ENCODE assay signal across 8 mouse cellular contexts in genomic region chr3:122483066-122483782, GRCm38 (mm10).
DNase-seq lines count a peak whose midpoint lies in the region; ATAC-seq and TF ChIP-seq lines count a peak whose summit lies in the region.

No protein-coding gene starts in this region.

- no peaks in the 10 kb centered on the region for H3K27me3 ChIP-seq in forebrain, embryonic 16.5 days (replicated peaks; ENCODE audit: control insufficient read depth, insufficient read depth, low read length)
- H3K27me3 ChIP-seq in hindbrain, postnatal 0 days (ENCODE audit: insufficient read depth, low read length): no peaks in the 10 kb centered on the region
- H3K27me3 ChIP-seq in small intestine, adult 2 months (ENCODE audit: control insufficient read depth, insufficient read depth, low read length): no peaks in the 10 kb centered on the region

- no peak for TF ChIP-seq CTCF in hindbrain, postnatal 0 days (IDR thresholded peaks at IDR 0.05; ENCODE audit: low read depth)
- no peak for TF ChIP-seq CTCF in small intestine, adult 2 months (IDR thresholded peaks at IDR 0.05; ENCODE audit: extremely low read depth, insufficient read length, insufficient replicate concordance, low read depth, low read length)

- H3K36me3 ChIP-seq in forebrain, embryonic 16.5 days (ENCODE audit: control insufficient read depth, insufficient read depth): no peaks in the 10 kb centered on the region
- H3K36me3 ChIP-seq in hindbrain, postnatal 0 days (ENCODE audit: insufficient read depth, low read length): no peaks in the 10 kb centered on the region
- H3K36me3 ChIP-seq in small intestine, adult 2 months (ENCODE audit: control insufficient read depth, insufficient read depth, low read length): no peaks in the 10 kb centered on the region

- H3K4me3 ChIP-seq in forebrain, embryonic 16.5 days (replicated peaks; ENCODE audit: low read length): no peak overlapping the region
- H3K4me3 ChIP-seq in hindbrain, postnatal 0 days (ENCODE audit: low read length): peak overlapping the region; percentile 21; the same call in 1 of the 2 replicates
- H3K4me3 ChIP-seq in small intestine, adult 2 months (ENCODE audit: low read depth, low read length): no peak overlapping the region

- H3K9me3 ChIP-seq in forebrain, embryonic 16.5 days (ENCODE audit: control insufficient read depth, low read length): no peaks in the 10 kb centered on the region
- no peaks in the 10 kb centered on the region for H3K9me3 ChIP-seq in hindbrain, postnatal 0 days (ENCODE audit: low read length)

- peak; percentile 16; the same call in 1 of the 2 replicates for ATAC-seq in forebrain, embryonic 16.5 days
- ATAC-seq in hindbrain, postnatal 0 days: peak; percentile 80

- H3K27ac ChIP-seq in forebrain, embryonic 16.5 days (ENCODE audit: low read length): no peak overlapping the region
- H3K27ac ChIP-seq in hindbrain, postnatal 0 days: peak overlapping the region; percentile 37; the same call in 1 of the 2 replicates
- peak overlapping the region; percentile 93 for H3K27ac ChIP-seq in small intestine, adult 2 months (ENCODE audit: insufficient read depth, low read depth, low read length)

- WGBS in forebrain, embryonic 16.5 days: 9% methylated on average over 14 of the region's 14 CpGs
- WGBS in hindbrain, postnatal 0 days: 20% methylated on average over 14 of the region's 14 CpGs
- WGBS in small intestine, adult 2 months: 45% methylated on average over 14 of the region's 14 CpGs

- peak; percentile 95 for DNase-seq in heart, adult 11 months
- DNase-seq in heart, adult 9 months (ENCODE audit: low spot score in 2 of 2): no peak
- peak; percentile 75 for DNase-seq in Muller cell, postnatal 12 days (ENCODE audit: inconsistent ontology term)
- peak; percentile 74 for DNase-seq in hindbrain, postnatal 0 days (ENCODE audit: low spot score)
- no peak for DNase-seq in layer of hippocampus, adult 9-10 months (ENCODE audit: low spot score)
- DNase-seq in thymus, postnatal 0 days (ENCODE audit: low spot score): no peak

- no peak overlapping the region for H3K9ac ChIP-seq in forebrain, embryonic 16.5 days (replicated peaks; ENCODE audit: low read depth, low read length)
- no peak overlapping the region for H3K9ac ChIP-seq in hindbrain, postnatal 0 days (replicated peaks; ENCODE audit: low read length)

- H3K4me1 ChIP-seq in forebrain, embryonic 16.5 days (replicated peaks; ENCODE audit: control insufficient read depth, insufficient read depth, low read length): peaks cover 34% of the 10 kb centered on the region
- peaks cover 31% of the 10 kb centered on the region for H3K4me1 ChIP-seq in hindbrain, postnatal 0 days (ENCODE audit: insufficient read depth, low read length)
- H3K4me1 ChIP-seq in small intestine, adult 2 months (ENCODE audit: control insufficient read depth, insufficient read depth, insufficient read length, low read length): peaks cover 29% of the 10 kb centered on the region

- TF ChIP-seq POLR2A in small intestine, adult 2 months (IDR thresholded peaks at IDR 0.05; ENCODE audit: low read depth, low read length): no peak

- peak overlapping the region; percentile 18 for H3K4me2 ChIP-seq in forebrain, embryonic 16.5 days (ENCODE audit: low read length)
- peak overlapping the region; percentile 47 for H3K4me2 ChIP-seq in hindbrain, postnatal 0 days (ENCODE audit: low read depth, low read length)

Comparison
In these comparisons a context has a peak if more than half of its experiments do, and no peak if none do; other contexts are left out.
1. DNase-seq: peak in heart, adult 11 months (single experiment), Muller cell, postnatal 12 days (single experiment) and hindbrain, postnatal 0 days (single experiment); none in heart, adult 9 months (0 of 2), layer of hippocampus, adult 9-10 months (single experiment) and thymus, postnatal 0 days (single experiment).